Mouse (Mus musculus): ENCODE data around the gene Vmn2r12.
"Not testable (repeated sequence)": the region's sequence is repeated elsewhere in the genome, so short reads cannot be mapped to it uniquely, and the experiment has no call there.

Gene Vmn2r12

DNA sequence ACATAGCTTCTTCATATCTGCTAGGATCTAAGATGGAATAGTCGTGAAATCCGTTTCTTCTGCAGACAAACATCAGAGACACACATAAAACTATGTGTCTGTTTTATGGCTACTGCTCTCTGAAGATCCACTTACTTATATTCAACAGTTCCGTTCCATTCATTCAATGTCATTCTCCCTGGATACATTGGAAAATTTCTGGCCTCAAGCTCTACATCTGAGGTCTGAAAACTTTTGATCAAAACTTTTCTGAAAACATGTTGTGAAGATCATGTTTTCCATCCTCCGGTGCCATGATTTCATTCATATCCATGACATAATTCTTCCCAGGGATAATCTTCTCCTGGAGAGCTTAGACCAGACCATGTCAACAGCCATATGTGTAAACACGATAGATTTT lies at the start of gene Vmn2r12:
TSS of gene Vmn2r12 (minus strand) at position 101 of the 400 bp plus-strand sequence.
- DNase-seq, result not testable (repeated sequence)

DNA sequence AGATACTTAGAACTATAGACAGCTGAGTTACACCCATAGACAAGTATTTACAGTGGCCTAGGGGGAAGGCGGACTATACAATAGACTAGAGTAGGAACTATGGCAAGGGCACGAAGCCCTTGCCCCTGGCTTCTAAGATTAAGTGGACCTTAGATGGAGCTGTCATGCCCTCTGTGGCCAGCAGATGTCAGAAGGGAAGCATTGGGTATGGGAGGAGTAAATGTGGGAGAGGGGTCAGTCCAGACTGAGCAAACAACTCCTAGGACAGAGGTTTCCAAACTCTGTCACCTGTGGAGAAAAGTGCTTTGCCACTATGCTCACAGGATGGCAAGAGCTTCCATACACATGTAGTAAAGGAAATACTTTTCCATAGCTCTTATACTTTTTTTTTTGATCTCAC lies 41.8 kb upstream of the Vmn2r12 start:
- no peak for DNase-seq

DNA sequence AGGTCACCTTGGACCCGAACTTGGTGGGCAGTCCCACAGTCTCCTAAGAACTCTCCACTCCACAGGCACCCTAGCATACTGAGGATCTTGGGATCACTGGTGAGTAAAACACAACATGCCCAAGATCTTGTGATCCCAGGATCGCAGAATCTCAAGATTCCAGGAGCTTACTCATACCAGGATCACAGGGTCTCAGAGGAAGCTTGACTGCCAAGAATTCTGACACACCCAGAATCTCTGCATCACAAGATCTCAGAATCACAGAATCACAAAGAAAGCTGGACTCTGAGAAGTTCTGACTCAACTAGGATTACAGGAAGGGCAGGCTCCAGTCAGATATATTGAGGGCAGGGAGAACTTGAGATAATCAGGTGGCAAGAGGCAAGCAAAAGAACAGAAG lies 39.0 kb upstream of the Vmn2r12 start:
- DNase-seq, result no peak

DNA sequence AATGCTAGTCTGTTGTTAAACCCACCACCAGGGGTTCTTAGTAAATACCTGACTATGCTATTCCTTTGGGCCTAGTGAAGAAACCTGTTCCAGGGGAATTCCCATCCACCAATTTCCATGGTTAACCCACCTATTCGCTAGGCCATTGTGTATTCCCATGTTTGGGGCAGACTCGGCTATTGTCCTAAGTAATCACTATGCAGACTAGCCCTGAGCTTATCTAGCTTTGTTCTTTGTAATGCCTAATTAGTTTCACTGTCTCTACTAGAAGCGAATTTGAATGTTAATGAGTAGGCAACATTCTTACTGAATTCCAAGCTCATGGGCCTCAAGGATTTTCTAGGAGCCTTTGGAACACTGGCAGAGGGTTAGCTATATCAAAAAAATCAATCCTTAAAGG lies 1.3 kb downstream of the Vmn2r12 start:
- not testable (repeated sequence) for DNase-seq

DNA sequence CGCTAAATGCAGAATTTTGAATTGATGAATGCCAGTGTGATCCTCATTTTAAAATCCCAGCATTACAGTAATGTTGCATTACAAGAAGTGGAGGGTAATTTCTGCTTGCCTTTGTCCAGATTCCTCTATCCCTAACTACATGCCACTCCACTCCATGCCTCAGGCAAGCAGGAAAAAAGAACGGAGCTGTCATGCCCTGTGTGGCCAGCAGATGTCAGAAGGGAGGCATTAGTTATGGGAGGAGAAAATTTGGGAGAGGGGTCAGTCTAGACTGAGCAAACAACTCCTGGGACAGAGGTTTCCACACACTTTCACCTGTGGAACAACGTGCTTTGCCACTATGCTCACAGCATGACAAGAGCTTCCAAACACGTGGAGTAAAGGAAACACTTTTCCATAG lies 25.7 kb downstream of the Vmn2r12 start:
- not testable (repeated sequence) for DNase-seq

DNA sequence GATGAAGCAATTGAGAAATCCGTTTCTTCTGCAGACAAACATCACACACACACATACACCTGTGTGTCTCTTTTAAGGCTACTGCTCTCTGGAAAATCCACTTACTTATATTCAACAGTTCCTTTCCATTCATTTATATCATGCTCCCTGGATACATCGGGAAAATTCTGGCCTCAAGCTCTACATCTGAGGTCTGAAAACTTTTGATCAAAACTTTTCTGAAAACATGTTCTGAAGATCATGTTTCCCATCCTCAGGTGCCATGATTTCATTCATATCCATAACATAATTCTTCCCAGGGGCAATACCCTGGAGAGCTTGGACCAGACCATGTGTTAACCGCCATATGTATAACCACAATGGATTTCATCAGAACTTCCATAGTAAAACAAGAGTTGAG lies 38.3 kb downstream of the Vmn2r12 start, which contains the start of gene Vmn2r11:
TSS of gene Vmn2r11 (minus strand) at position 101 of the 400 bp plus-strand sequence.
- DNase-seq, result not testable (repeated sequence)

DNA sequence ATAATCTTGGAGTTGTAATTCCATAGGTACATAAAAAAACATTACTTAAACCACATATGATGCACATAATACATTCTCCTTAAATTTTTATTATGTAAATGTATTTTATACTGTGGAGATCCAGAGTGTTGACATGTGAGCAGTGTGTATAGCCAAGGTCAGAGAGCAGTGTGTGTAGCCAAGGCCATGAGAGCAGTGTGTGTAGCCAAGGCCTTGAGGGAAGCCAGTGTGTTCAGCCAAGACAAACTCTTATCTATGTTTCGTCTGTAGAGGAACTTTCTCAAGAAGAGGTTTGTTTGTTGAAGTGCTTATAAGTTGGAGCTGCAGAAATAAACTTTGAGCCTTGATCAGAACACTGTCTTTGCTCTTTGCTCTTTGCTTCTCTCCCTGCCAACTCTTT lies 42.5 kb downstream of the Vmn2r12 start:
- no peak for DNase-seq
